Mouse (Mus musculus) splenic B cell, adult 2 months (primary cell): ENCODE results near the gene Acan.

ENCODE experiments used
- DNase-seq: peaks from one replicate; pipeline ENCODE4 v3.0.0-alpha.2; 2011; ENCODE audit warnings: low read depth, low spot score
- H3K27me3 ChIP-seq: 2 replicates; pipeline ENCODE4 v1.6.1; 2012; ENCODE audit warnings: mild to moderate bottlenecking, low read length, moderate library complexity, mixed read lengths; ENCODE audit not compliant: control insufficient read depth, poor library complexity, insufficient read depth, severe bottlenecking
- H3K36me3 ChIP-seq: 2 replicates; pipeline ENCODE4 v1.6.1; 2012; ENCODE audit warnings: mild to moderate bottlenecking, low read length, moderate library complexity, mixed read lengths; ENCODE audit not compliant: control insufficient read depth, poor library complexity, insufficient read depth, severe bottlenecking

Acan gene

GRCm38 (mm10) chr7:79053383-79053889, at the start of gene Acan:
Gene Acan, plus strand, starts transcription at chr7:79053483.
- no peaks in the 10 kb centered on the region for H3K27me3 ChIP-seq
- no peaks in the 10 kb centered on the region for H3K36me3 ChIP-seq
- no peak for DNase-seq

- no peaks in the 10 kb centered on the region for H3K36me3 ChIP-seq
- no peak for DNase-seq
- H3K27me3 ChIP-seq: no peaks in the 10 kb centered on the region
Measured at GRCm38 (mm10) chr7:79021293-79021905, 31.9 kb upstream of the Acan start.

GRCm38 (mm10) chr7:79029138-79029537, 24.1 kb upstream of the Acan start:
- DNase-seq: no peak
- Histone ChIP-seq H3K36me3 (no peaks in the 10 kb centered on the region), H3K27me3 (no peaks in the 10 kb centered on the region)

- Histone ChIP-seq H3K27me3 (no peaks in the 10 kb centered on the region), H3K36me3 (no peaks in the 10 kb centered on the region)
- DNase-seq: no peak
Measured at GRCm38 (mm10) chr7:79033745-79034144, 19.5 kb upstream of the Acan start.

- H3K27me3 ChIP-seq: no peaks in the 10 kb centered on the region
- H3K36me3 ChIP-seq: no peaks in the 10 kb centered on the region
- DNase-seq: no peak
Measured at GRCm38 (mm10) chr7:79034521-79034920, 18.8 kb upstream of the Acan start.

- no peak for DNase-seq
- no peaks in the 10 kb centered on the region for H3K27me3 ChIP-seq
- H3K36me3 ChIP-seq: no peaks in the 10 kb centered on the region
Measured at GRCm38 (mm10) chr7:79052081-79052480, 1.2 kb upstream of the Acan start.

GRCm38 (mm10) chr7:79052521-79053382, 531 bp upstream of the Acan start:
- H3K27me3 ChIP-seq: no peaks in the 10 kb centered on the region
- H3K36me3 ChIP-seq: no peaks in the 10 kb centered on the region
- no peak for DNase-seq

- H3K27me3 ChIP-seq: no peaks in the 10 kb centered on the region
- DNase-seq: no peak
- no peaks in the 10 kb centered on the region for H3K36me3 ChIP-seq
Measured at GRCm38 (mm10) chr7:79054111-79054510, 828 bp downstream of the Acan start.

GRCm38 (mm10) chr7:79058546-79058945, 5.3 kb downstream of the Acan start:
- Histone ChIP-seq H3K27me3 (no peaks in the 10 kb centered on the region), H3K36me3 (no peaks in the 10 kb centered on the region)
- no peak for DNase-seq

- H3K27me3 ChIP-seq: no peaks in the 10 kb centered on the region
- H3K36me3 ChIP-seq: no peaks in the 10 kb centered on the region
- DNase-seq: no peak
Measured at GRCm38 (mm10) chr7:79067466-79067865, 14.2 kb downstream of the Acan start.

- DNase-seq: no peak
- H3K27me3 ChIP-seq: no peaks in the 10 kb centered on the region
- no peaks in the 10 kb centered on the region for H3K36me3 ChIP-seq
Measured at GRCm38 (mm10) chr7:79068231-79068630, 14.9 kb downstream of the Acan start.

GRCm38 (mm10) chr7:79079212-79079611, 25.9 kb downstream of the Acan start:
- Histone ChIP-seq H3K36me3 (no peaks in the 10 kb centered on the region), H3K27me3 (no peaks in the 10 kb centered on the region)
- no peak for DNase-seq

- Histone ChIP-seq H3K36me3 (no peaks in the 10 kb centered on the region), H3K27me3 (no peaks in the 10 kb centered on the region)
- peak; percentile 45 for DNase-seq
Measured at GRCm38 (mm10) chr7:79080572-79081399, 27.5 kb downstream of the Acan start.

GRCm38 (mm10) chr7:79089111-79089510, 35.8 kb downstream of the Acan start:
- Histone ChIP-seq H3K27me3 (no peaks in the 10 kb centered on the region), H3K36me3 (no peaks in the 10 kb centered on the region)
- peak; percentile 14 for DNase-seq

- no peak for DNase-seq
- Histone ChIP-seq H3K36me3 (no peaks in the 10 kb centered on the region), H3K27me3 (no peaks in the 10 kb centered on the region)
Measured at GRCm38 (mm10) chr7:79096492-79096891, 43.2 kb downstream of the Acan start.
